Mouse (Mus musculus) MEL (cell line): Measurements from ENCODE around the gene Tmem30c. TPM values are rescaled to one million over a fixed set of nuclear protein-coding genes. Genes with fewer than 3 reads are reported as not detected.

Experiments
- DNase-seq: peaks from one replicate; pipeline ENCODE4 v3.0.0; 2011; ENCODE audit warnings: low read depth, low spot score
- H3K27ac ChIP-seq: 2 replicates; pipeline ENCODE4 v1.5.1; 2012; ENCODE audit warnings: low read depth, mild to moderate bottlenecking, control low read depth, low read length, moderate library complexity; ENCODE audit not compliant: control insufficient read depth
- H3K27me3 ChIP-seq, 2 experiments: fragments of 150-350 bp in 1 of 2; sonication (generic) in 1 of 2; 2 replicates each; pipeline ENCODE4 v1.6.1; 2012; ENCODE audit warnings: low read length in 2 of 2, mild to moderate bottlenecking in 2 of 2, improper control_type of control experiment in 1 of 2, moderate library complexity in 1 of 2; ENCODE audit not compliant: insufficient read depth in 2 of 2, control insufficient read depth in 1 of 2
- H3K36me3 ChIP-seq, 2 experiments: 2 replicates each; pipeline ENCODE4 v1.6.1; 2012 to 2014; ENCODE audit warnings: low read length in 2 of 2, improper control_type of control experiment in 1 of 2, inconsistent platforms in 1 of 2, mild to moderate bottlenecking in 1 of 2; ENCODE audit not compliant: insufficient read depth in 2 of 2, control insufficient read depth in 1 of 2
- H3K4me1 ChIP-seq, 2 experiments: fragments of 150-350 bp in 1 of 2; sonication (generic) in 1 of 2; 2 replicates each; pipeline ENCODE4 v1.6.1; 2012; ENCODE audit warnings: low read length in 2 of 2, improper control_type of control experiment in 1 of 2, mild to moderate bottlenecking in 1 of 2; ENCODE audit not compliant: insufficient read depth in 2 of 2, control insufficient read depth in 1 of 2
- H3K4me3 ChIP-seq, 2 experiments: fragments of 150-350 bp in 1 of 2; sonication (generic) in 1 of 2; 2 replicates each; pipeline ENCODE4 v1.5.1; 2012; ENCODE audit warnings: low read depth in 2 of 2, low read length in 2 of 2, mild to moderate bottlenecking in 2 of 2, moderate library complexity in 2 of 2, control low read depth in 1 of 2, improper control_type of control experiment in 1 of 2; ENCODE audit not compliant: control insufficient read depth in 1 of 2, insufficient read depth in 1 of 2
- H3K79me2 ChIP-seq: 2 replicates; pipeline ENCODE4 v1.6.1; 2012; ENCODE audit warnings: mild to moderate bottlenecking, low read length, moderate library complexity; ENCODE audit not compliant: control insufficient read depth, poor library complexity, insufficient read depth
- H3K9ac ChIP-seq: 2 replicates; pipeline ENCODE4 v1.6.1; 2012; ENCODE audit warnings: low read depth, mild to moderate bottlenecking, control low read depth, low read length, moderate library complexity; ENCODE audit not compliant: control insufficient read depth, poor library complexity, severe bottlenecking
- H3K9me3 ChIP-seq: fragments of 150-350 bp; sonication (generic); replicated peaks from 2 replicates; pipeline ENCODE4 v1.6.1; 2012; ENCODE audit warnings: mild to moderate bottlenecking, low read length, improper control_type of control experiment, moderate library complexity; ENCODE audit not compliant: insufficient read depth
- BHLHE40 ChIP-seq: IDR thresholded peaks from 2 replicates; pipeline ENCODE4 v1.6.1; 2012; ENCODE audit warnings: low read depth, mild to moderate bottlenecking, inconsistent platforms, low read length, improper control_type of control experiment, borderline replicate concordance
- ETS1 ChIP-seq: IDR thresholded peaks from 2 replicates; pipeline ENCODE4 v1.6.1; 2012; ENCODE audit warnings: low read depth, mild to moderate bottlenecking, inconsistent platforms, low read length, improper control_type of control experiment, moderate library complexity
- GABPA ChIP-seq: IDR thresholded peaks from 2 replicates; pipeline ENCODE4 v1.6.1; 2012; ENCODE audit warnings: low read depth, mild to moderate bottlenecking, inconsistent platforms, low read length, improper control_type of control experiment, moderate library complexity
- HCFC1 ChIP-seq: IDR thresholded peaks from 2 replicates; pipeline ENCODE4 v1.6.1; 2012; ENCODE audit warnings: low read depth, mild to moderate bottlenecking, inconsistent platforms, low read length, improper control_type of control experiment, moderate library complexity
- JUND ChIP-seq: IDR thresholded peaks from 2 replicates; pipeline ENCODE4 v1.6.1; 2011; ENCODE audit warnings: low read depth, mild to moderate bottlenecking, improper control_type of control experiment, low read length
- MXI1 ChIP-seq: IDR thresholded peaks from 2 replicates; pipeline ENCODE4 v1.6.1; 2011; ENCODE audit warnings: mild to moderate bottlenecking, low read depth, low read length, improper control_type of control experiment
- MYC ChIP-seq: IDR thresholded peaks from 2 replicates; pipeline ENCODE4 v1.6.1; 2011; ENCODE audit warnings: low read depth, mild to moderate bottlenecking, low read length, improper control_type of control experiment, moderate library complexity
- NELFE ChIP-seq: IDR thresholded peaks from 2 replicates; pipeline ENCODE4 v1.6.1; 2011; ENCODE audit warnings: low read depth, low read length, improper control_type of control experiment
- NRF1 ChIP-seq: IDR thresholded peaks from 2 replicates; pipeline ENCODE4 v1.6.1; 2014; ENCODE audit warnings: low read depth, mild to moderate bottlenecking, inconsistent platforms, low read length, improper control_type of control experiment, moderate library complexity; ENCODE audit not compliant: poor library complexity, insufficient read depth, severe bottlenecking
- POLR2AphosphoS2 ChIP-seq: IDR thresholded peaks from 2 replicates; pipeline ENCODE4 v1.6.1; 2011; ENCODE audit warnings: low read length, improper control_type of control experiment
- RCOR1 ChIP-seq: IDR thresholded peaks from 2 replicates; pipeline ENCODE4 v1.6.1; 2012; ENCODE audit warnings: low read depth, mild to moderate bottlenecking, inconsistent platforms, low read length, improper control_type of control experiment
- USF2 ChIP-seq, 2 experiments: IDR thresholded peaks; 2 replicates each; pipeline ENCODE4 v1.6.1; 2011 to 2012; ENCODE audit warnings: improper control_type of control experiment in 2 of 2, low read length in 2 of 2, borderline replicate concordance in 1 of 2, inconsistent platforms in 1 of 2, low read depth in 1 of 2, mild to moderate bottlenecking in 1 of 2; ENCODE audit not compliant: insufficient read depth in 1 of 2
- ZC3H11A ChIP-seq: IDR thresholded peaks from 2 replicates; pipeline ENCODE4 v1.6.1; 2012; ENCODE audit warnings: low read depth, mild to moderate bottlenecking, inconsistent platforms, low read length, improper control_type of control experiment
- ZNF384 ChIP-seq: IDR thresholded peaks from 2 replicates; pipeline ENCODE4 v1.6.1; 2012; ENCODE audit warnings: low read depth, mild to moderate bottlenecking, inconsistent platforms, low read length, improper control_type of control experiment
- polyA plus RNA-seq, 2 experiments: library from polyadenylated mRNA; stranded (reverse) in 1 of 2; unstranded in 1 of 2; fragments of >175 nt in 1 of 2; fragments of >200 nt in 1 of 2; gene quantifications; 2 replicates each; pipeline versions ENCODE4 v1.2.1 to v1.2.4; 2012; ENCODE audit warnings: low replicate concordance in 2 of 2, low read depth in 1 of 2; ENCODE audit not compliant: insufficient read length in 2 of 2, insufficient read depth in 1 of 2, missing spikeins in 1 of 2
- total RNA-seq: library from RNA; depleted of rRNA; stranded (reverse); fragments of 300-350 nt; gene quantifications from 2 replicates; pipeline ENCODE4 v1.2.3, GENCODE M21; 2012

Tmem30c gene
- total and polyA plus RNA-seq, 3 experiments = 0.04 to 0.38 TPM; not detected in 1

GRCm38 (mm10) chr16:57267068-57267467, 25.6 kb downstream of the Tmem30c start:
- Histone ChIP-seq H3K9me3 (no peaks in the 10 kb centered on the region), H3K79me2 (no peaks in the 10 kb centered on the region), H3K9ac (no peak overlapping the region), H3K27ac (no peak overlapping the region), H3K4me3 (no peak overlapping the region), H3K4me1 (no peaks in the 10 kb centered on the region), H3K36me3 (no peaks in the 10 kb centered on the region), H3K27me3 (peaks cover 0 to 3% of the 10 kb centered on the region in 2 experiments; a peak in 2 of 4 replicates)
- DNase-seq = no peak
- no peak for TF ChIP-seq ZNF384
- no peak for TF ChIP-seq RCOR1
- no peak for TF ChIP-seq HCFC1
- no peak for TF ChIP-seq MYC
- TF ChIP-seq NRF1 = no peak

- DNase-seq = no peak
- no peak for TF ChIP-seq ZC3H11A
- no peak for TF ChIP-seq JUND
- TF ChIP-seq HCFC1 = no peak
- TF ChIP-seq MXI1 = no peak
- TF ChIP-seq ETS1 = no peak
- no peak for TF ChIP-seq BHLHE40
- no peak for TF ChIP-seq POLR2AphosphoS2
- no peak for TF ChIP-seq USF2 (IDR thresholded peaks at IDR 0.05; ENCODE audit: borderline replicate concordance in 1 of 2, insufficient read depth in 1 of 2, low read depth in 1 of 2, low read length in 2 of 2)
- TF ChIP-seq GABPA = no peak
- no peak for TF ChIP-seq NELFE
These were observed 32.5 kb downstream of the Tmem30c start for GRCm38 (mm10) chr16:57260152-57260551.

More at GRCm38 (mm10) chr16:57260152-57260551, 32.5 kb downstream of the Tmem30c start:
- Histone ChIP-seq H3K36me3 (no peaks in the 10 kb centered on the region), H3K27me3 (peaks cover 0 to 3% of the 10 kb centered on the region in 2 experiments; a peak in 2 of 4 replicates), H3K4me1 (no peaks in the 10 kb centered on the region), H3K79me2 (no peaks in the 10 kb centered on the region), H3K27ac (no peak overlapping the region), H3K9ac (no peak overlapping the region), H3K4me3 (no peak overlapping the region), H3K9me3 (no peaks in the 10 kb centered on the region)
